Comparison of ENCODE assay signal across 10 mouse cellular contexts in genomic region chr10:74994863-74995262, GRCm38 (mm10). TPM values are rescaled to one million over a fixed set of nuclear protein-coding genes. Genes with fewer than 3 reads are reported as not detected.
A peak's percentile ranks its signal among the peaks of the same experiment; 100 is the strongest.
DNase-seq lines count a peak whose midpoint lies in the region; ATAC-seq and TF ChIP-seq lines count a peak whose summit lies in the region.
"Had no signal": no experiment of that assay in that cellular context is flagged by ENCODE, and none has a peak within 500 bp of the region (broad histone marks: within the 10 kb centered on the region; RNA-seq: fewer than 3 reads in every experiment).

No protein-coding gene starts in this region.

- ATAC-seq in heart, embryonic 14.5 days (ENCODE audit: insufficient number of reproducible peaks, insufficient read depth, low FRiP score, low read depth): no peak; the same call in 1 of the 2 replicates
- ATAC-seq in embryonic facial prominence, embryonic 13.5 days (ENCODE audit: insufficient number of reproducible peaks, insufficient read depth, low FRiP score, low TSS enrichment, low read depth): no peak
- peak; percentile 14; the same call in 1 of the 2 replicates for ATAC-seq in hindbrain, embryonic 15.5 days (ENCODE audit: low FRiP score, low read depth)

- H3K9ac ChIP-seq in heart, embryonic 14.5 days (ENCODE audit: low read length): no peak overlapping the region
- H3K9ac ChIP-seq in heart, adult 2 months (ENCODE audit: low read depth, low read length): no peak overlapping the region
- H3K9ac ChIP-seq in embryonic facial prominence, embryonic 13.5 days: no peak overlapping the region
- no peak overlapping the region for H3K9ac ChIP-seq in hindbrain, embryonic 15.5 days

- no peak for TF ChIP-seq CTCF in heart, adult 2 months (IDR thresholded peaks at IDR 0.05)

- intact Hi-C loops in heart, adult 2 months (cut with DNase I): no loop called here

- no peak for DNase-seq in heart, adult 2 months
- peak; percentile 37 for DNase-seq in neural tube, embryonic 10.5 days (ENCODE audit: extremely low spot score, low spot score)
- DNase-seq in gastrocnemius, postnatal 4 days (ENCODE audit: low spot score in 2 of 2): no peak
- no peak for DNase-seq in cerebellum, postnatal 4 days (ENCODE audit: low spot score in 2 of 2)
- no peak for DNase-seq in layer of hippocampus, adult 11-12 months (ENCODE audit: low spot score)
- DNase-seq: gastrocnemius, postnatal 14 days had no signal

- H3K79me2 ChIP-seq in heart, adult 2 months (replicated peaks; ENCODE audit: control insufficient read depth, insufficient read depth, low read length): no peaks in the 10 kb centered on the region

- peaks cover 12% of the 10 kb centered on the region; the same call in 1 of the 2 replicates for H3K27me3 ChIP-seq in heart, embryonic 14.5 days (ENCODE audit: control insufficient read depth, insufficient read depth, low read length)
- H3K27me3 ChIP-seq in heart, adult 2 months (ENCODE audit: control insufficient read depth, insufficient read depth, low read length): no peaks in the 10 kb centered on the region
- peaks cover 5% of the 10 kb centered on the region; the same call in 1 of the 2 replicates for H3K27me3 ChIP-seq in embryonic facial prominence, embryonic 13.5 days
- no peaks in the 10 kb centered on the region for H3K27me3 ChIP-seq in hindbrain, embryonic 15.5 days

- no peak for TF ChIP-seq EP300 in heart, adult 2 months (IDR thresholded peaks at IDR 0.05; ENCODE audit: insufficient read depth, low read depth, low read length)

- no peaks in the 10 kb centered on the region for H3K9me3 ChIP-seq in heart, embryonic 14.5 days (ENCODE audit: control insufficient read depth, low read length)
- H3K9me3 ChIP-seq in embryonic facial prominence, embryonic 13.5 days: no peaks in the 10 kb centered on the region
- H3K9me3 ChIP-seq in hindbrain, embryonic 15.5 days: no peaks in the 10 kb centered on the region

- no peak for TF ChIP-seq POLR2A in heart, adult 2 months (IDR thresholded peaks at IDR 0.05; ENCODE audit: insufficient read depth, low read depth, low read length)

- no peaks in the 10 kb centered on the region for H3K36me3 ChIP-seq in heart, embryonic 14.5 days (ENCODE audit: control insufficient read depth, insufficient read depth, low read length)
- H3K36me3 ChIP-seq in heart, adult 2 months (ENCODE audit: control insufficient read depth, insufficient read depth, low read length): no peaks in the 10 kb centered on the region
- peaks cover 15% of the 10 kb centered on the region for H3K36me3 ChIP-seq in embryonic facial prominence, embryonic 13.5 days
- peaks cover 15% of the 10 kb centered on the region for H3K36me3 ChIP-seq in hindbrain, embryonic 15.5 days

- peaks cover 17 to 24% of the 10 kb centered on the region in 2 experiments for H3K4me1 ChIP-seq in heart, embryonic 14.5 days (ENCODE audit: control insufficient read depth in 2 of 2, insufficient read depth in 2 of 2, low read length in 2 of 2)
- H3K4me1 ChIP-seq in heart, adult 2 months (ENCODE audit: control insufficient read depth, insufficient read depth, low read length): no peaks in the 10 kb centered on the region
- H3K4me1 ChIP-seq in embryonic facial prominence, embryonic 13.5 days: peaks cover 18% of the 10 kb centered on the region
- peaks cover 35% of the 10 kb centered on the region for H3K4me1 ChIP-seq in hindbrain, embryonic 15.5 days (replicated peaks)

- peak overlapping the region in 1 of 2 experiments; percentile 9; a peak in 1 of 4 replicates for H3K4me3 ChIP-seq in heart, embryonic 14.5 days (ENCODE audit: control insufficient read depth in 1 of 2, insufficient read depth in 1 of 2, low read depth in 1 of 2, low read length in 2 of 2)
- no peak overlapping the region for H3K4me3 ChIP-seq in heart, adult 2 months
- peak overlapping the region; percentile 31; the same call in 1 of the 2 replicates for H3K4me3 ChIP-seq in embryonic facial prominence, embryonic 13.5 days
- H3K4me3 ChIP-seq in hindbrain, embryonic 15.5 days: no peak overlapping the region

- no peak overlapping the region for H3K27ac ChIP-seq in heart, embryonic 14.5 days (replicated peaks in 1 of 2; ENCODE audit: control insufficient read depth in 1 of 2, insufficient read depth in 1 of 2, low read depth in 2 of 2, low read length in 2 of 2)
- H3K27ac ChIP-seq in heart, adult 2 months: no peak overlapping the region
- H3K27ac ChIP-seq in embryonic facial prominence, embryonic 13.5 days: 0 out of 2 replicates have a peak overlapping the region, but pooled peaks have one; percentile 22
- peak overlapping the region; percentile 22; the same call in 1 of the 2 replicates for H3K27ac ChIP-seq in hindbrain, embryonic 15.5 days (replicated peaks)

- whole genome bisulfite sequencing in heart, embryonic 14.5 days: 15% methylated on average over 5 of the region's 5 CpGs
- 15% methylated on average over 5 of the region's 5 CpGs for WGBS in heart, adult 2 months
- 14% methylated on average over 5 of the region's 5 CpGs for WGBS in embryonic facial prominence, embryonic 13.5 days
- WGBS in hindbrain, embryonic 15.5 days: 3% methylated on average over 5 of the region's 5 CpGs

- peak overlapping the region; percentile 60 for H3K4me2 ChIP-seq in heart, embryonic 14.5 days (ENCODE audit: low read length)
- peak overlapping the region; percentile 62 for H3K4me2 ChIP-seq in embryonic facial prominence, embryonic 13.5 days
- peak overlapping the region; percentile 47; the same call in 1 of the 2 replicates for H3K4me2 ChIP-seq in hindbrain, embryonic 15.5 days

RNA-seq across cellular contexts. Expression of gene Gnaz, which starts 27.9 kb away (rescaled TPM):
- 0.67 and 0.76 TPM in 2 replicates for polyA plus RNA-seq in heart, embryonic 14.5 days (2014; fragmentation: Nextera tagmentation; extraction: Ambion mirVana)
- 1 to 10 TPM; 1.0 to 1.3 TPM for total RNA-seq in heart, adult 2 months (2021)
- 0.61 and 0.80 TPM in 2 replicates for polyA plus RNA-seq in heart, adult 2 months (2012; rRNA removed)
- polyA plus RNA-seq in embryonic facial prominence, embryonic 13.5 days (2015; fragmentation: Nextera tagmentation; extraction: Ambion mirVana): 3.5 and 4.1 TPM in 2 replicates
- polyA plus RNA-seq in hindbrain, embryonic 15.5 days (2015; fragmentation: Nextera tagmentation; extraction: Ambion mirVana): 76.3 and 85.5 TPM in 2 replicates
- total RNA-seq in gastrocnemius, postnatal 4 days (2021): 1 to 10 TPM in 1 of 2 experiments, under 1 TPM in 1; 0.75 to 1.5 TPM

RNA-seq across cellular contexts. Expression of gene Rsph14, which starts 37.5 kb away (rescaled TPM):
- not detected in 2 replicates for polyA plus RNA-seq in heart, embryonic 14.5 days (2014; fragmentation: Nextera tagmentation; extraction: Ambion mirVana)
- total RNA-seq in heart, adult 2 months (2021): not detected
- 0.86 TPM in 1 of 2 replicates, not detected in the other for polyA plus RNA-seq in heart, adult 2 months (2012; rRNA removed)
- polyA plus RNA-seq in embryonic facial prominence, embryonic 13.5 days (2015; fragmentation: Nextera tagmentation; extraction: Ambion mirVana): 0.23 TPM in 1 of 2 replicates, not detected in the other
- 0.24 and 0.45 TPM in 2 replicates for polyA plus RNA-seq in hindbrain, embryonic 15.5 days (2015; fragmentation: Nextera tagmentation; extraction: Ambion mirVana)
- total RNA-seq in gastrocnemius, postnatal 4 days (2021): not detected
- total RNA-seq: gastrocnemius, postnatal 14 days had no signal
- polyA plus RNA-seq: liver, embryonic 16.5 days had no signal

RNA-seq across cellular contexts. Expression of gene Rab36, which starts 42.0 kb away (rescaled TPM):
- 2.0 and 4.5 TPM in 2 replicates for polyA plus RNA-seq in heart, embryonic 14.5 days (2014; fragmentation: Nextera tagmentation; extraction: Ambion mirVana)
- 1 to 10 TPM in 1 of 2 experiments, under 1 TPM in 1; 0.57 to 1.0 TPM for total RNA-seq in heart, adult 2 months (2021)
- polyA plus RNA-seq in heart, adult 2 months (2012; rRNA removed): 3.2 and 3.4 TPM in 2 replicates
- polyA plus RNA-seq in embryonic facial prominence, embryonic 13.5 days (2015; fragmentation: Nextera tagmentation; extraction: Ambion mirVana): 11.7 and 12.4 TPM in 2 replicates
- 17.3 and 21.7 TPM in 2 replicates for polyA plus RNA-seq in hindbrain, embryonic 15.5 days (2015; fragmentation: Nextera tagmentation; extraction: Ambion mirVana)
- 1 to 10 TPM; 1.7 to 2.5 TPM for total RNA-seq in gastrocnemius, postnatal 4 days (2021)

Comparison
In these comparisons a context has a peak if more than half of its experiments do, and no peak if none do; other contexts are left out.
1. H3K27ac ChIP-seq: peak in embryonic facial prominence, embryonic 13.5 days (single experiment) and hindbrain, embryonic 15.5 days (single experiment); none in heart, embryonic 14.5 days (0 of 2) and heart, adult 2 months (single experiment).
2. RNA of gene Gnaz, which starts 27.9 kb away (polyA plus RNA-seq): 76.3 to 85.5 TPM in hindbrain, embryonic 15.5 days; 3.5 to 4.1 TPM in embryonic facial prominence, embryonic 13.5 days, 0.61 to 0.80 TPM in heart, adult 2 months and 0.67 to 0.76 TPM in heart, embryonic 14.5 days; every median in the first group is over 10 times any median in the second.
3. Peak in every context shown above with its lines, with median percentiles within 50 percentile points of each other: H3K4me2 ChIP-seq.